Mouse (Mus musculus) hindbrain, postnatal 0 days (tissue): ENCODE data around the gene Cdc37. TPM values are rescaled to one million over a fixed set of nuclear protein-coding genes. Genes with fewer than 3 reads are reported as not detected.

Experiments
- ATAC-seq: fragments of 200-750 bp; cut with Nextera tagmentation; 2 replicates; pipeline ENCODE4 v1.8.0; 2017; ENCODE audit warnings: mild to moderate bottlenecking, moderate TSS enrichment, moderate library complexity
- DNase-seq: peaks from one replicate; pipeline ENCODE4 v3.0.0-alpha.2; 2015; ENCODE audit warnings: low spot score
- H3K27ac ChIP-seq: fragments of 300-500 bp; sonication (generic); 2 replicates; pipeline ENCODE4 v1.5.1; 2014; ENCODE audit warnings: mild to moderate bottlenecking
- H3K27me3 ChIP-seq: fragments of 300-500 bp; sonication (generic); 2 replicates; pipeline ENCODE4 v1.6.1; 2014; ENCODE audit warnings: low read length, mixed read lengths; ENCODE audit not compliant: insufficient read depth
- H3K36me3 ChIP-seq: fragments of 300-500 bp; sonication (generic); 2 replicates; pipeline ENCODE4 v1.6.1; 2014; ENCODE audit warnings: low read length, mixed read lengths; ENCODE audit not compliant: insufficient read depth
- H3K4me1 ChIP-seq: fragments of 300-500 bp; sonication (generic); 2 replicates; pipeline ENCODE4 v1.6.1; 2014; ENCODE audit warnings: antibody characterized with exemption, low read length, mixed read lengths; ENCODE audit not compliant: insufficient read depth
- H3K4me2 ChIP-seq: fragments of 300-500 bp; sonication (generic); 2 replicates; pipeline ENCODE4 v1.6.1; 2014; ENCODE audit warnings: low read depth, mild to moderate bottlenecking, low read length, moderate library complexity, mixed read lengths
- H3K4me3 ChIP-seq: fragments of 300-500 bp; sonication (generic); 2 replicates; pipeline ENCODE4 v1.5.1; 2014; ENCODE audit warnings: low read length
- H3K9ac ChIP-seq: fragments of 300-500 bp; sonication (generic); replicated peaks from 2 replicates; pipeline ENCODE4 v1.6.1; 2014; ENCODE audit warnings: mild to moderate bottlenecking, low read length, moderate library complexity, mixed read lengths
- H3K9me3 ChIP-seq: fragments of 300-500 bp; sonication (generic); 2 replicates; pipeline ENCODE4 v1.6.1; 2016; ENCODE audit warnings: low read length, mixed read lengths
- CTCF ChIP-seq: IDR thresholded peaks from 2 replicates; pipeline ENCODE4 v1.5.1; 2016; ENCODE audit warnings: antibody characterized with exemption, control low read depth, low read depth
- WGBS: fragments of 180-500 bp; shearing (Covaris S2); extraction: QIAGEN DNeasy Blood & Tissue Kit; methylation state at CpG from one replicate; pipeline ENCODE4 v1.1.7; 2014; 5-methylcytosine and 5-hydroxymethylcytosine counted together
- polyA plus RNA-seq: library from polyadenylated mRNA; unstranded; fragments of >200 nt; fragmentation: Nextera tagmentation; extraction: Ambion mirVana; gene quantifications from 2 replicates; pipeline ENCODE4 v1.2.1, GENCODE M21; 2015
- total RNA-seq: library from RNA; depleted of rRNA; stranded (reverse); fragments of >200 nt; gene quantifications from 2 replicates; pipeline ENCODE4 v1.2.3, GENCODE M21; 2014

The Cdc37 gene
- total and polyA plus RNA-seq, 2 experiments from 2014 or later, result 20.1 to 173 TPM

- Histone ChIP-seq H3K4me2 (no peak overlapping the region), H3K4me3 (no peak overlapping the region), H3K9me3 (no peaks in the 10 kb centered on the region), H3K27me3 (no peaks in the 10 kb centered on the region), H3K27ac (no peak overlapping the region), H3K4me1 (0 out of 2 replicates have a peak, but pooled peaks cover 6% of the 10 kb centered on the region), H3K36me3 (no peaks in the 10 kb centered on the region), H3K9ac (no peak overlapping the region)
- TF ChIP-seq CTCF, result no peak
- ATAC-seq, result no peak
- DNase-seq, result no peak
- 62% methylated on average over 4 of the region's 4 CpGs for WGBS
Observed at GRCm38 (mm10) chr9:21194787-21195493, 45.2 kb upstream of the Cdc37 start.

- no peaks in the 10 kb centered on the region for H3K9me3 ChIP-seq
- no peak overlapping the region for H3K4me2 ChIP-seq
- no peak overlapping the region for H3K4me3 ChIP-seq
- no peak for ATAC-seq
- H3K4me1 ChIP-seq, result 0 out of 2 replicates have a peak, but pooled peaks cover 6% of the 10 kb centered on the region
- DNase-seq, result no peak
- no peak overlapping the region for H3K27ac ChIP-seq
- 88% methylated on average over 3 of the region's 3 CpGs for WGBS
- H3K36me3 ChIP-seq, result no peaks in the 10 kb centered on the region
- H3K27me3 ChIP-seq, result no peaks in the 10 kb centered on the region
- no peak for TF ChIP-seq CTCF
- H3K9ac ChIP-seq, result no peak overlapping the region
Observed at GRCm38 (mm10) chr9:21193786-21194185, 44.0 kb upstream of the Cdc37 start.

GRCm38 (mm10) chr9:21190670-21191069 is 40.9 kb upstream of the Cdc37 start:
- 0 out of 2 replicates have a peak, but pooled peaks cover 3% of the 10 kb centered on the region for H3K4me1 ChIP-seq
- H3K4me2 ChIP-seq, result no peak overlapping the region
- no peaks in the 10 kb centered on the region for H3K36me3 ChIP-seq
- no peaks in the 10 kb centered on the region for H3K9me3 ChIP-seq
- ATAC-seq (no peak), DNase-seq (no peak)
- no peak overlapping the region for H3K4me3 ChIP-seq
- 63% methylated on average over 3 of the region's 3 CpGs for WGBS
- no peak overlapping the region for H3K9ac ChIP-seq
- no peak for TF ChIP-seq CTCF
- H3K27ac ChIP-seq, result no peak overlapping the region
- H3K27me3 ChIP-seq, result no peaks in the 10 kb centered on the region

- peak; percentile 36; the same call in 1 of the 2 replicates for TF ChIP-seq CTCF
- Histone ChIP-seq H3K9ac (no peak overlapping the region), H3K4me3 (no peak overlapping the region), H3K4me1 (no peaks in the 10 kb centered on the region), H3K36me3 (no peaks in the 10 kb centered on the region), H3K27ac (no peak overlapping the region), H3K9me3 (no peaks in the 10 kb centered on the region), H3K27me3 (no peaks in the 10 kb centered on the region), H3K4me2 (no peak overlapping the region)
- ATAC-seq, result no peak
- WGBS, result 35% methylated on average over 7 of the region's 7 CpGs
- DNase-seq, result peak; percentile 46
Observed at GRCm38 (mm10) chr9:21189905-21190304, 40.1 kb upstream of the Cdc37 start.

GRCm38 (mm10) chr9:21185436-21185835 is 35.7 kb upstream of the Cdc37 start:
- Histone ChIP-seq H3K36me3 (no peaks in the 10 kb centered on the region), H3K4me2 (no peak overlapping the region), H3K4me3 (no peak overlapping the region), H3K9ac (no peak overlapping the region), H3K27me3 (no peaks in the 10 kb centered on the region), H3K27ac (no peak overlapping the region), H3K4me1 (no peaks in the 10 kb centered on the region), H3K9me3 (no peaks in the 10 kb centered on the region)
- DNase-seq (no peak), ATAC-seq (no peak)
- 95% methylated on average over 5 of the region's 5 CpGs for WGBS
- no peak for TF ChIP-seq CTCF

GRCm38 (mm10) chr9:21184733-21185132 is 35.0 kb upstream of the Cdc37 start:
- ATAC-seq, result no peak
- TF ChIP-seq CTCF, result no peak
- DNase-seq, result no peak
- Histone ChIP-seq H3K36me3 (no peaks in the 10 kb centered on the region), H3K27ac (no peak overlapping the region), H3K4me1 (no peaks in the 10 kb centered on the region), H3K4me2 (no peak overlapping the region), H3K9ac (no peak overlapping the region), H3K9me3 (no peaks in the 10 kb centered on the region), H3K27me3 (no peaks in the 10 kb centered on the region), H3K4me3 (no peak overlapping the region)
- WGBS, result 32% methylated on average over 2 of the region's 2 CpGs

GRCm38 (mm10) chr9:21183905-21184413 is 34.2 kb upstream of the Cdc37 start:
- TF ChIP-seq CTCF, result no peak
- Histone ChIP-seq H3K9ac (no peak overlapping the region), H3K9me3 (no peaks in the 10 kb centered on the region), H3K4me1 (no peaks in the 10 kb centered on the region), H3K36me3 (no peaks in the 10 kb centered on the region), H3K27me3 (no peaks in the 10 kb centered on the region), H3K4me3 (peak overlapping the region; percentile 6), H3K4me2 (peak overlapping the region; percentile 47), H3K27ac (no peak overlapping the region)
- ATAC-seq (0 out of 2 replicates have a peak, but pooled peaks have one; percentile 24), DNase-seq (no peak)
- 5% methylated on average over 29 of the region's 34 CpGs for WGBS
